In the genomic region with DNA sequence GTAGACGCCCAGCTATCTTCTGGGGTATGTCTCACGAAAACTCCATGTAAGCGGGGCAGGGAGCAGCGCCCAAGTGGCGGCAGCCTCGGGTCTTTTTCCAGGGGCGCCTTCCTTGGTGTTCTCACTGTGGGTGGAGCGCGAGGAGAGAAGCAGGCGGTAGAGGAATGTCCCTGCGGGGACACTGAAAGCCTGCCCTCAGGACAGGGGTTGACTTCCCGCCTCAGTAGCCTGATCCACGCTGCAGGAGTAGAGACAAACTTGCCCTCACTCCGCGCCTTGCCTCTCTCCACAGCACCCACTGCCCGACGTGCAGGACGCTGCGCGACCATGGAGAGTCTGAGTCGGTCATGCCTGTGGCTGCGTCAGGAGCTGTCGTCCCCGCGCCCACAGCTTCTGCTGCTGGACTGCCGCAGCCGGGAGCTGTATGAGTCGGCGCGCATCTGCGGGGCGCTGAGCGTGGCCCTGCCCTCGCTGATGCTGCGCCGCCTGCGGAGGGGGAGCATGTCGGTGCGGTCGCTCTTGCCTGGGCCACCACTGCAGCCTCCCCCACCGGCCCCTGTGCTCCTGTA, we compare ENCODE assay signal across 8 mouse cellular contexts. TPM values are rescaled to one million over a fixed set of nuclear protein-coding genes. Genes with fewer than 3 reads are reported as not detected.
DNase-seq lines count a peak whose midpoint lies in the region; ATAC-seq and TF ChIP-seq lines count a peak whose summit lies in the region.

No protein-coding gene starts in this region.

- DNase-seq in heart, postnatal 0 days (ENCODE audit: low spot score): no peak
- DNase-seq in heart, adult 18-20 months: no peak
- peak; percentile 18 for DNase-seq in embryo, embryonic 10 days (ENCODE audit: low spot score)
- peak; percentile 4 for DNase-seq in hindbrain, postnatal 0 days (ENCODE audit: low spot score)
- DNase-seq in midbrain, postnatal 0 days (ENCODE audit: low spot score): no peak
- no peak for DNase-seq in thymus, postnatal 36 days
- DNase-seq in layer of hippocampus, adult 8-10 months (ENCODE audit: low spot score in 2 of 2): no peak
- DNase-seq in right cerebral cortex, postnatal 25 days: no peak

- ATAC-seq in heart, postnatal 0 days (ENCODE audit: insufficient read depth, low read depth): no peak
- ATAC-seq in hindbrain, postnatal 0 days: no peak
- ATAC-seq in midbrain, postnatal 0 days (ENCODE audit: low FRiP score): no peak

- H3K4me3 ChIP-seq in heart, postnatal 0 days (ENCODE audit: low read depth, low read length): peak overlapping the region; percentile 28
- H3K4me3 ChIP-seq in hindbrain, postnatal 0 days (ENCODE audit: low read length): peak overlapping the region; percentile 20
- peak overlapping the region; percentile 20; the same call in 1 of the 2 replicates for H3K4me3 ChIP-seq in midbrain, postnatal 0 days (ENCODE audit: low read depth, low read length)

- no peak for TF ChIP-seq CTCF in heart, postnatal 0 days (IDR thresholded peaks at IDR 0.05; ENCODE audit: low read depth)
- no peak for TF ChIP-seq CTCF in hindbrain, postnatal 0 days (IDR thresholded peaks at IDR 0.05; ENCODE audit: low read depth)
- TF ChIP-seq CTCF in midbrain, postnatal 0 days (IDR thresholded peaks at IDR 0.05): no peak

- 17% methylated on average over 40 of the region's 41 CpGs for WGBS in heart, postnatal 0 days
- 32% methylated on average over 41 of the region's 41 CpGs for whole genome bisulfite sequencing in hindbrain, postnatal 0 days
- WGBS in midbrain, postnatal 0 days: 22% methylated on average over 41 of the region's 41 CpGs

- no peaks in the 10 kb centered on the region for H3K4me1 ChIP-seq in heart, postnatal 0 days (ENCODE audit: control insufficient read depth, insufficient read depth)
- H3K4me1 ChIP-seq in hindbrain, postnatal 0 days (ENCODE audit: insufficient read depth, low read length): no peaks in the 10 kb centered on the region
- no peaks in the 10 kb centered on the region for H3K4me1 ChIP-seq in midbrain, postnatal 0 days (ENCODE audit: insufficient read depth, low read length)

- no peak overlapping the region for H3K27ac ChIP-seq in heart, postnatal 0 days (ENCODE audit: low read depth)
- H3K27ac ChIP-seq in hindbrain, postnatal 0 days: no peak overlapping the region
- no peak overlapping the region for H3K27ac ChIP-seq in midbrain, postnatal 0 days (ENCODE audit: low read depth, low read length)

- peak overlapping the region; percentile 57 for H3K4me2 ChIP-seq in heart, postnatal 0 days (ENCODE audit: low read depth, low read length)
- peak overlapping the region; percentile 49 for H3K4me2 ChIP-seq in hindbrain, postnatal 0 days (ENCODE audit: low read depth, low read length)
- peak overlapping the region; percentile 30 for H3K4me2 ChIP-seq in midbrain, postnatal 0 days (ENCODE audit: low read depth, low read length, poor library complexity, severe bottlenecking)

- TF ChIP-seq EP300 in heart, postnatal 0 days (IDR thresholded peaks at IDR 0.05; ENCODE audit: low read depth): no peak

- peaks cover 60% of the 10 kb centered on the region for H3K27me3 ChIP-seq in heart, postnatal 0 days (ENCODE audit: control insufficient read depth, insufficient read depth, low read length)
- peaks cover 7% of the 10 kb centered on the region; the same call in 1 of the 2 replicates for H3K27me3 ChIP-seq in hindbrain, postnatal 0 days (ENCODE audit: insufficient read depth, low read length)
- H3K27me3 ChIP-seq in midbrain, postnatal 0 days (ENCODE audit: insufficient read depth, low read length): peaks cover 23% of the 10 kb centered on the region

- no peak overlapping the region for H3K9ac ChIP-seq in heart, postnatal 0 days (replicated peaks; ENCODE audit: low read depth, low read length)
- no peak overlapping the region for H3K9ac ChIP-seq in hindbrain, postnatal 0 days (replicated peaks; ENCODE audit: low read length)
- H3K9ac ChIP-seq in midbrain, postnatal 0 days (replicated peaks; ENCODE audit: low read length, poor library complexity, severe bottlenecking): no peak overlapping the region

- no peaks in the 10 kb centered on the region for H3K36me3 ChIP-seq in heart, postnatal 0 days (replicated peaks; ENCODE audit: control insufficient read depth, insufficient read depth, low read length)
- no peaks in the 10 kb centered on the region for H3K36me3 ChIP-seq in hindbrain, postnatal 0 days (ENCODE audit: insufficient read depth, low read length)
- no peaks in the 10 kb centered on the region for H3K36me3 ChIP-seq in midbrain, postnatal 0 days (ENCODE audit: insufficient read depth, low read length)

- H3K9me3 ChIP-seq in heart, postnatal 0 days (replicated peaks; ENCODE audit: control insufficient read depth, low read length): no peaks in the 10 kb centered on the region
- H3K9me3 ChIP-seq in hindbrain, postnatal 0 days (ENCODE audit: low read length): no peaks in the 10 kb centered on the region
- no peaks in the 10 kb centered on the region for H3K9me3 ChIP-seq in midbrain, postnatal 0 days (ENCODE audit: low read length)

RNA-seq across cellular contexts. Expression of gene Dusp9, which starts 0.8 kb away (rescaled TPM):
- 0.39 and 2.2 TPM in 2 replicates for total RNA-seq in heart, postnatal 0 days (2014; rRNA removed; ENCODE audit: low replicate concordance)
- polyA plus RNA-seq in heart, postnatal 0 days (2015; fragmentation: Nextera tagmentation; extraction: Ambion mirVana): 0.12 and 0.19 TPM in 2 replicates
- not detected for total RNA-seq in heart, adult 18-20 months (2021)
- total RNA-seq in hindbrain, postnatal 0 days (2014; rRNA removed): 2.3 and 3.3 TPM in 2 replicates
- 1.1 and 1.3 TPM in 2 replicates for polyA plus RNA-seq in hindbrain, postnatal 0 days (2015; fragmentation: Nextera tagmentation; extraction: Ambion mirVana)
- 1.4 and 2.1 TPM in 2 replicates for total RNA-seq in midbrain, postnatal 0 days (2014; rRNA removed)
- 0.39 and 0.68 TPM in 2 replicates for polyA plus RNA-seq in midbrain, postnatal 0 days (2015; fragmentation: Nextera tagmentation; extraction: Ambion mirVana)
- total RNA-seq in layer of hippocampus, adult 8-10 months (2022): under 1 TPM; 0.28 to 0.58 (median 0.38) TPM

RNA-seq across cellular contexts. Expression of gene Pnck, which starts 19.9 kb away (rescaled TPM):
- total RNA-seq in heart, postnatal 0 days (2014; rRNA removed; ENCODE audit: low replicate concordance): 2.7 and 14.8 TPM in 2 replicates
- polyA plus RNA-seq in heart, postnatal 0 days (2015; fragmentation: Nextera tagmentation; extraction: Ambion mirVana): 9.9 and 12.0 TPM in 2 replicates
- total RNA-seq in heart, adult 18-20 months (2021): 10 to 100 TPM in 1 of 2 experiments, 1 to 10 TPM in 1; 6.1 to 10.6 TPM
- total RNA-seq in hindbrain, postnatal 0 days (2014; rRNA removed): 109 and 116 TPM in 2 replicates
- 145 and 149 TPM in 2 replicates for polyA plus RNA-seq in hindbrain, postnatal 0 days (2015; fragmentation: Nextera tagmentation; extraction: Ambion mirVana)
- 89.4 and 136 TPM in 2 replicates for total RNA-seq in midbrain, postnatal 0 days (2014; rRNA removed)
- polyA plus RNA-seq in midbrain, postnatal 0 days (2015; fragmentation: Nextera tagmentation; extraction: Ambion mirVana): 159 and 172 TPM in 2 replicates
- total RNA-seq in layer of hippocampus, adult 8-10 months (2022): 100 to 1,000 TPM; 115 to 126 (median 117) TPM

RNA-seq across cellular contexts. Expression of gene Slc6a8, which starts 33.0 kb away (rescaled TPM):
- 99.7 and 138 TPM in 2 replicates for total RNA-seq in heart, postnatal 0 days (2014; rRNA removed; ENCODE audit: low replicate concordance)
- 11.0 and 11.9 TPM in 2 replicates for polyA plus RNA-seq in heart, postnatal 0 days (2015; fragmentation: Nextera tagmentation; extraction: Ambion mirVana)
- total RNA-seq in heart, adult 18-20 months (2021): 100 to 1,000 TPM; 156 to 169 TPM
- 60.6 and 61.1 TPM in 2 replicates for total RNA-seq in hindbrain, postnatal 0 days (2014; rRNA removed)
- 7.6 and 8.2 TPM in 2 replicates for polyA plus RNA-seq in hindbrain, postnatal 0 days (2015; fragmentation: Nextera tagmentation; extraction: Ambion mirVana)
- 49.5 and 69.4 TPM in 2 replicates for total RNA-seq in midbrain, postnatal 0 days (2014; rRNA removed)
- 6.0 and 6.6 TPM in 2 replicates for polyA plus RNA-seq in midbrain, postnatal 0 days (2015; fragmentation: Nextera tagmentation; extraction: Ambion mirVana)
- 100 to 1,000 TPM; 101 to 115 (median 108) TPM for total RNA-seq in layer of hippocampus, adult 8-10 months (2022)

Comparison
In these comparisons a context has a peak if more than half of its experiments do, and no peak if none do; other contexts are left out.
1. DNase-seq: peak in embryo, embryonic 10 days (single experiment) and hindbrain, postnatal 0 days (single experiment); none in heart, postnatal 0 days (single experiment), heart, adult 18-20 months (0 of 2), midbrain, postnatal 0 days (single experiment), thymus, postnatal 36 days (0 of 2), layer of hippocampus, adult 8-10 months (0 of 2) and right cerebral cortex, postnatal 25 days (single experiment).
2. Peak in every context shown above with its lines, with median percentiles within 50 percentile points of each other: H3K4me2 ChIP-seq and H3K4me3 ChIP-seq.